Mouse (Mus musculus) hindbrain, embryonic 11.5 days (tissue): ENCODE data around the gene Map2k1. TPM values are rescaled to one million over a fixed set of nuclear protein-coding genes. Genes with fewer than 3 reads are reported as not detected.
"Not testable (repeated sequence)": the region's sequence is repeated elsewhere in the genome, so short reads cannot be mapped to it uniquely, and the experiment has no call there.

Experiments used
- ATAC-seq: fragments of 200-750 bp; cut with Nextera tagmentation; 2 replicates; pipeline ENCODE4 v1.8.0; 2017; ENCODE audit warnings: mild to moderate bottlenecking, moderate TSS enrichment, moderate library complexity; ENCODE audit not compliant: low FRiP score
- DNase-seq: peaks from one replicate; pipeline ENCODE4 v3.0.0-alpha.2; 2015; ENCODE audit warnings: low spot score
- H3K27ac ChIP-seq: fragments of 300-500 bp; sonication (generic); 2 replicates; pipeline ENCODE4 v1.5.1; 2014; ENCODE audit warnings: mild to moderate bottlenecking, low read depth, low read length
- H3K27me3 ChIP-seq: fragments of 300-500 bp; sonication (generic); 2 replicates; pipeline ENCODE4 v1.6.1; 2014; ENCODE audit warnings: mild to moderate bottlenecking, low read length, moderate library complexity, mixed read lengths; ENCODE audit not compliant: control insufficient read depth, insufficient read depth
- H3K36me3 ChIP-seq: fragments of 300-500 bp; sonication (generic); 2 replicates; pipeline ENCODE4 v1.6.1; 2014; ENCODE audit warnings: mild to moderate bottlenecking, low read length, moderate library complexity, mixed read lengths; ENCODE audit not compliant: control insufficient read depth, insufficient read depth
- H3K4me1 ChIP-seq: fragments of 300-500 bp; sonication (generic); replicated peaks from 2 replicates; pipeline ENCODE4 v1.6.1; 2014; ENCODE audit warnings: low read length, mixed read lengths; ENCODE audit not compliant: control insufficient read depth, insufficient read depth
- H3K4me2 ChIP-seq: fragments of 300-500 bp; sonication (generic); replicated peaks from 2 replicates; pipeline ENCODE4 v1.6.1; 2014; ENCODE audit warnings: mild to moderate bottlenecking, low read depth, low read length
- H3K4me3 ChIP-seq: fragments of 300-500 bp; sonication (generic); 2 replicates; pipeline ENCODE4 v1.5.1; 2014; ENCODE audit warnings: low read depth, low read length
- H3K9ac ChIP-seq: fragments of 300-500 bp; sonication (generic); 2 replicates; pipeline ENCODE4 v1.6.1; 2014; ENCODE audit warnings: low read depth, low read length
- H3K9me3 ChIP-seq: fragments of 300-500 bp; sonication (generic); 2 replicates; pipeline ENCODE4 v1.6.1; 2016; ENCODE audit warnings: low read length; ENCODE audit not compliant: control insufficient read depth
- WGBS: fragments of 180-500 bp; shearing (Covaris S2); extraction: QIAGEN DNeasy Blood & Tissue Kit; methylation state at CpG from one replicate; pipeline ENCODE4 v1.1.7; 2014; 5-methylcytosine and 5-hydroxymethylcytosine counted together
- polyA plus RNA-seq: library from polyadenylated mRNA; unstranded; fragments of >200 nt; fragmentation: Nextera tagmentation; extraction: Ambion mirVana; gene quantifications from 2 replicates; pipeline ENCODE4 v1.2.1, GENCODE M21; 2014

Gene Map2k1
- polyA plus RNA-seq, 1 experiment from 2014 or later = 71.8 TPM

DNA sequence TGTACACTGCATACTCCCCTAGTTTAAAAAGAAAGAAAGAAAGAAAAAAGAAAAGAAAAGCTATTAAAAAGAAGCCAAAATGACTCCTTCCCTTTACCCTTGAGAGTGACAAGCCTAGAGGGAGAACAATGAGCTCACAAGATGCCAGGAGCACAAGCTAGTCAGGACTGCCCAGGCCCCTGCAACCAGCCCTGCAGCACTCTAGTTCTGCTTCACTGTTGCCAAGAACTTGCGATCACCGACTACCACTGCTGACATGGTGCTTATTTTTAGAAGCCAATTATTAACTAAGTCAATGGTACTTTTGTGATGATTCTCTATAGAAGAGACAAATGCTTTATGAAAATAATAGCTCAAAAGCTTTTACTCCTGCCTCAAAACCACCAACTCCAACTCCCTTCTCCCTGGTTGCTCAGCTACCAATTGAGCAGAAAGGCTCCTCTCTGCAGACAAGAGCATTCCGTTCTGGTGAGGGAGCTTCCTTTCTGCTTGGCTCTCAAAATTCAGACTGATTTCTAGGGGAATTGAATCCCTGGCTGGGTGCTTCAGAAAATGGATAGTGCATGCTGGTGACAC, 45.8 kb downstream of the Map2k1 start:
- Histone ChIP-seq H3K9me3 (no peaks in the 10 kb centered on the region), H3K4me1 (no peaks in the 10 kb centered on the region), H3K9ac (no peak overlapping the region), H3K4me3 (no peak overlapping the region), H3K27ac (no peak overlapping the region), H3K36me3 (no peaks in the 10 kb centered on the region), H3K27me3 (no peaks in the 10 kb centered on the region), H3K4me2 (no peak overlapping the region)
- ATAC-seq (no peak), DNase-seq (no peak)
- WGBS = 86% methylated on average over 3 of the region's 3 CpGs

DNA sequence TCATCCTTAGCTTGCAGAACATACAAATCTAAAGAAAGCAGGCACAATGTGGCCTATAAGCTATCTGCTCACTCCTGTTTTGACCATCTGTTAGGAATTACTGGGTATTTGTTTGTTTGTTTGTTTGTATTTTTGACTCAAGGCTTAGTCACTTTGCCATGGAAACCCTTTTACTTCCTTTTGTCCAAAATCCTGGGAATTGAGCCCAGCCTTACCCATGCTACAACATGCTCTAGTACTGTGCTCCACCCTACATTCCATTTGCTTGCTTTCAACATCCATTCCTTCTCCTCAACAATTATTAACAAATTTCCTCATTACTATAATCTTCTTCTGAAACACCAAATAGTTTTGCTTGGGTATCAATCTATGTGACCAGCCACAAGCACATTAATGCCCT, 50.6 kb downstream of the Map2k1 start:
- no peak for DNase-seq
- Histone ChIP-seq H3K36me3 (no peaks in the 10 kb centered on the region), H3K4me2 (no peak overlapping the region), H3K4me1 (no peaks in the 10 kb centered on the region), H3K27me3 (no peaks in the 10 kb centered on the region), H3K4me3 (no peak overlapping the region), H3K9ac (no peak overlapping the region), H3K27ac (no peak overlapping the region), H3K9me3 (no peaks in the 10 kb centered on the region)
- no peak for ATAC-seq

DNA sequence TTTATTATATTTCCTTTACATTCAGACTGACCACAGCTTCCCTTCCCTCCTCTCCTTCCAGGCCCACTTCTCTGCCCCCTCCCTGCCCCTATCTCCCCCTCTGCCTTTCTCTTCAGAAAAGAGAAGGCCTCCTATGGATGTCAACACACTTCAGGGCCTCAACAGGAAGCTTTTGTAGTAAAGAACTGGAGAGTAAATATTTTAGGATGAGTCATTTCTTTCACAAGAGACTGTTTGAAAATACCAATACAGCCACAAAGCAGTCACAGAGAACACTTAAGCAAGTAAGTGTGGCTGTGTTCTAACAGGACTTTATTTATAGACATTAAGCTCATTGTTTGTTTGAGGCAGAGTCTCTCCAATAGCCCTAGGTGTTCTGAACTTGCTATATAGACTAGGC, 51.1 kb downstream of the Map2k1 start:
- no peaks in the 10 kb centered on the region for H3K9me3 ChIP-seq
- H3K4me3 ChIP-seq = no peak overlapping the region
- ATAC-seq (no peak), DNase-seq (no peak)
- H3K27ac ChIP-seq = no peak overlapping the region
- no peaks in the 10 kb centered on the region for H3K4me1 ChIP-seq
- H3K9ac ChIP-seq = no peak overlapping the region
- H3K4me2 ChIP-seq = no peak overlapping the region
- H3K27me3 ChIP-seq = no peaks in the 10 kb centered on the region
- H3K36me3 ChIP-seq = no peaks in the 10 kb centered on the region

DNA sequence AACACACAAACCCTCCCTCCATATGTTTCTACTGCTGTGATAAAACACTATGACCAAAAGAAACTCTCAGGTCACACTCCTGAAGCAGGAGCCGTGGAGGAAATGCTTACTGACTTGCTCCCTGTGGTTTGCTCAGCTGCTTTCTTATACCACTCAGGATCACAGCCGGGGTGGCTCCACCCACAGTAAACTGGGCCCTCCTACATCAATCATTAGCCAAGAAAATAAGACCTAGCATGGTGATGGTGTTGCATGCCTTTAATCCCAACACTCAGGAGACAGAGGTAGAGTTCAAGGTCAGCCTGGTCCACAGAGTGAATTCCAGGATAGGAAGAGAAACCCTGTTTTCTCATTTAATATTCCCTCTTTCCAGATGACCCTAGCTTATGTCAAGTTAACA, 53.5 kb downstream of the Map2k1 start:
- Histone ChIP-seq H3K4me3 (no peak overlapping the region), H3K4me2 (no peak overlapping the region), H3K9ac (no peak overlapping the region), H3K4me1 (no peaks in the 10 kb centered on the region), H3K27ac (no peak overlapping the region), H3K36me3 (no peaks in the 10 kb centered on the region), H3K27me3 (no peaks in the 10 kb centered on the region), H3K9me3 (no peaks in the 10 kb centered on the region)
- 74% methylated on average over 2 of the region's 2 CpGs for WGBS
- DNase-seq (no peak), ATAC-seq (no peak)

DNA sequence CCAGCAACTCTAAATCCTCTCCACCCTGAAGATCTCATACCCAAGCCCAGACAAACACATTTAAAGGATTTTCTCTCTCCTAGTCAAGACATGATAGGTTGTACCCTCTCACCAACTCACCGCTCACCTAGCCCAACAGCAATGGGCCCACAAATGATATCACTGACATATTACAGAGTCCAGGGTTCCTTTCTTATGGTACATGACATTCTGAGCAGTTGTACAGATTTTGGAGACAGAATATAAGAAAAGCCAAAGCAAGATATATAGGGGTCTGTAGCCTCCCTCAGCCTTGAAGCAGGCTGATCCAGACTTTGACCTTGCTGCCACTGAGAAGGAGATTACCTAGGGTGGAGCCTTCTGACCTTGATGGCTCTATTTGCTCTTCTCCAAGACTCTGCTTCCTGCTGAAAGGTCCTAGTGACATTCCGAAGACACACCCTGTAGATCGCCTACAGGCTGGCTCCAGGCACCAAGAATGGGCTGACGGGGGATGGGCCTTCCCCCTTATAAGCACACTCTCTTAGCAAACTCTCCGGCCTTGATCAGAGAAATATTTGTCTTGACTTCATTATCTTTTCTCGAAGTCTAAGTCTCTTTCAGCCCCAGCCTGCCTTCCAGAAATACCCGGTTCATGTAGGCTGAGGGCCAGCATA, 54.5 kb downstream of the Map2k1 start:
- not testable (repeated sequence) for H3K4me3 ChIP-seq, H3K36me3 ChIP-seq, H3K4me2 ChIP-seq, ATAC-seq, H3K27ac ChIP-seq, H3K9me3 ChIP-seq, H3K4me1 ChIP-seq, H3K27me3 ChIP-seq, DNase-seq, H3K9ac ChIP-seq
- 95% methylated on average over 7 of the region's 7 CpGs for WGBS

DNA sequence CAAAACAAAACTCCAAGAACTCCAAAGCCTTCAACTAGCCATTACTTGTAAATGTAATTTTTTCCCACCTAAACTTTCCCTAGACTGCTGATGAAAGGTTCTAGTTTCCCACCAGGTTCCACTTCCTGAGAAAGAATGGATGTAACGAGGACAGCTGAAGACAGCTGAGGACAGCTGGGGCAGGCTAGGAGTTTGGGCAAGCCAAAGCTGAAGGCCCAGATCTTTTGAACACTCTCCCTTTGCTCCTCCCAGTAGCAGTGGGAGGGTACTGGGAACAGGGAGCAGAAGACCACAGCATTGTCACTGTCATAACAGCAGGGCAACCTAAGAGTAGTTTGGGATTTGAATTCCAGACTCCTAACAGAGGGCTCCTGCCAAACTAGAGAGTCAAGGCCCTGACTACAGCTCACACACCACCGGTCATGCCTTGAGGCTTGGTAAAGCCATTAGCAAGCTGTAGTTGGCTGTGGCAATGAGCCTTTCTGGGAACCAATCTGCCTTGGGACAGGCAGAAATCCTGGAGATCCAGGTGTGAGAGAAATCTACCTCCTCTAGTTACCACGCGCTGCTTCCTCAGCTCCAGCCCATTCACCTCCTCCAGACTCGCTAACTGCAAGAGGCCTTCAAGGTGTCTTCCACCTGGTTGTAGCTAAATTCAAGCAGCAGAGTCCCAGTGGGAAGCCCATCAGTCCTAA, 55.2 kb downstream of the Map2k1 start:
- no peaks in the 10 kb centered on the region for H3K9me3 ChIP-seq
- DNase-seq = no peak
- H3K4me3 ChIP-seq = no peak overlapping the region
- no peak overlapping the region for H3K4me2 ChIP-seq
- 94% methylated on average over 5 of the region's 5 CpGs for WGBS
- H3K9ac ChIP-seq = no peak overlapping the region
- H3K27me3 ChIP-seq = no peaks in the 10 kb centered on the region
- H3K4me1 ChIP-seq = no peaks in the 10 kb centered on the region
- no peak for ATAC-seq
- H3K36me3 ChIP-seq = no peaks in the 10 kb centered on the region
- H3K27ac ChIP-seq = no peak overlapping the region

DNA sequence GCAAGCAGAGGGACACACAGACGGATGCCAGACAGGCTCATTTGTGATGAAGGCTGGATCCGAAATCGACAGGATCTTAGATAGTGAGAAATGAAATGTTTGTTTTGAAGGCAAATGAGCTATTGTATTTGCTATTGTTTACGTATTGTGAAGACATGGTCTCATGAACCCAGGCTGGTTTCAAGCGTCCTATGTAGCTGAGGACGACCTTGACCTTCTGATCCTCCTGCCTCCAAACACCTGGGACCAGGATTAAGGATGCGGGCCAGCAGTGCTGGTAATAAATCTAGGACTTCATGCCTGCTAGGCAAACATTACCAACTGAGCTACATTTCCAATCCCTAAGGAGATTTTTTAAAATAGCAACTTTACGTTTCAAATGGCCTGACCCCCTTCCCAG, 55.9 kb downstream of the Map2k1 start:
- no peak overlapping the region for H3K4me2 ChIP-seq
- no peaks in the 10 kb centered on the region for H3K27me3 ChIP-seq
- ATAC-seq (no peak), DNase-seq (no peak)
- no peak overlapping the region for H3K9ac ChIP-seq
- WGBS = 85% methylated on average over 8 of the region's 8 CpGs
- H3K4me3 ChIP-seq = no peak overlapping the region
- H3K9me3 ChIP-seq = no peaks in the 10 kb centered on the region
- 0 out of 2 replicates have a peak, but pooled peaks cover 3% of the 10 kb centered on the region for H3K36me3 ChIP-seq
- H3K27ac ChIP-seq = no peak overlapping the region
- no peaks in the 10 kb centered on the region for H3K4me1 ChIP-seq

DNA sequence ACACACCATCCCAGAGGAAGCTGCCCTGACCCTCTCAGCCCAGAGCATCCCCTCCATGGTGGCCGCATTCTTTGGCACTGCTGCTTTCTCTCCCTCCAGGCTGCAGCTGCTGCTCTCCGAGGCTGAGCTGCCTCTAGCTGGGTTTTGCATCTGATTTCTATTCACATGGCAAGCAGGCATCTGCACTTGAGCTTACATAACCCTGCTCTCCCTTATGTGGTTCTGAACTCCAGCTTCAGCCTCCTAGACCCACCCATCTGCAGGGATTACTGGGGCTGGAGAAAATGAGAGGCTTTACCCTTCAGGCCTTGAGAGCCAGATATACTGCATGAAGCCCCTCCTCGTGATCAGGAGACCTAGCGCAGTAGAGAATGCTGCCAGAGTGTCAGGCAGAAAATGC, 57.9 kb downstream of the Map2k1 start:
- H3K4me2 ChIP-seq = no peak overlapping the region
- no peak overlapping the region for H3K27ac ChIP-seq
- no peaks in the 10 kb centered on the region for H3K9me3 ChIP-seq
- H3K4me3 ChIP-seq = no peak overlapping the region
- H3K36me3 ChIP-seq = 0 out of 2 replicates have a peak, but pooled peaks cover 3% of the 10 kb centered on the region
- H3K9ac ChIP-seq = no peak overlapping the region
- H3K27me3 ChIP-seq = no peaks in the 10 kb centered on the region
- H3K4me1 ChIP-seq = no peaks in the 10 kb centered on the region
- DNase-seq = no peak
- no peak for ATAC-seq
- WGBS = 75% methylated on average over 4 of the region's 4 CpGs

DNA sequence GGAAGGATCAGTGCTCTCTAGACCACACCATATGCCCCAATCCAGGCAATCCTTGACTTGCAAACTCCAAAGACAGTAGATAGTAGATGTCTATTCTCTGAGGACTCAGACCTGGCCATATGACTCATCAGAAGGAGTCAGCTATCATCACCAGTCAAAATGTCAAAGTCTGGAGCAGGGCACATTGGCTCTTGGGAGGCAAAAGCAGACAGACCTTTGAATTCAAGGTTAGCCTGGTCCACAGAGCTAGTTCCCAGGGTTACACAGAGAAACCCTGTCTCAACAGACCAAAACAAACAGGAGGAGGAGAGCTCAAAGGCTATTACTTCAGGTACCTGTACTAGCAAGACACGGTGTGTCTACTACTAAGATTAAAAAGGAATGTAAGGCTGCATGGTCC, 59.6 kb downstream of the Map2k1 start:
- Histone ChIP-seq H3K9me3 (no peaks in the 10 kb centered on the region), H3K27ac (no peak overlapping the region), H3K4me3 (no peak overlapping the region), H3K9ac (no peak overlapping the region), H3K36me3 (0 out of 2 replicates have a peak, but pooled peaks cover 3% of the 10 kb centered on the region), H3K4me2 (no peak overlapping the region), H3K4me1 (no peaks in the 10 kb centered on the region), H3K27me3 (no peaks in the 10 kb centered on the region)
- ATAC-seq = no peak
- 97% methylated on average over 1 of the region's 1 CpGs for WGBS
- no peak for DNase-seq
